Mouse (Mus musculus) lung, embryonic 14.5 days (tissue): ENCODE results near the gene Rapgef2. TPM values are rescaled to one million over a fixed set of nuclear protein-coding genes. Genes with fewer than 3 reads are reported as not detected.

Experiments used
- ATAC-seq: fragments of 200-750 bp; cut with Nextera tagmentation; 2 replicates; pipeline ENCODE4 v1.8.0; 2017; ENCODE audit warnings: mild to moderate bottlenecking, moderate TSS enrichment, moderate library complexity; ENCODE audit not compliant: insufficient read depth
- DNase-seq: peaks from one replicate; pipeline ENCODE4 v3.0.0-alpha.2; 2015
- H3K27ac ChIP-seq: fragments of 300-500 bp; sonication (generic); 2 replicates; pipeline ENCODE4 v1.5.1; 2014; ENCODE audit warnings: low read depth, mild to moderate bottlenecking, moderate library complexity
- H3K27me3 ChIP-seq: fragments of 300-500 bp; sonication (generic); 2 replicates; pipeline ENCODE4 v1.6.1; 2014; ENCODE audit warnings: low read length, control low read depth; ENCODE audit not compliant: insufficient read depth
- H3K36me3 ChIP-seq: fragments of 300-500 bp; sonication (generic); 2 replicates; pipeline ENCODE4 v1.6.1; 2014; ENCODE audit warnings: control low read depth; ENCODE audit not compliant: insufficient read depth
- H3K4me1 ChIP-seq: fragments of 300-500 bp; sonication (generic); 2 replicates; pipeline ENCODE4 v1.6.1; 2014; ENCODE audit warnings: antibody characterized with exemption, control low read depth; ENCODE audit not compliant: insufficient read depth
- H3K4me2 ChIP-seq: fragments of 300-500 bp; sonication (generic); 2 replicates; pipeline ENCODE4 v1.6.1; 2014; ENCODE audit warnings: mild to moderate bottlenecking
- H3K4me3 ChIP-seq: fragments of 300-500 bp; sonication (generic); 2 replicates; pipeline ENCODE4 v1.5.1; 2014; ENCODE audit warnings: low read depth, low read length
- H3K9ac ChIP-seq: fragments of 300-500 bp; sonication (generic); 2 replicates; pipeline ENCODE4 v1.6.1; 2014
- H3K9me3 ChIP-seq: fragments of 300-500 bp; sonication (generic); 2 replicates; pipeline ENCODE4 v1.6.1; 2016; ENCODE audit warnings: low read depth, low read length, control low read depth
- CTCF ChIP-seq: IDR thresholded peaks from 2 replicates; pipeline ENCODE4 v1.5.1; 2016; ENCODE audit warnings: antibody characterized with exemption, low read depth
- WGBS: fragments of 180-500 bp; shearing (Covaris S2); extraction: QIAGEN DNeasy Blood & Tissue Kit; methylation state at CpG from one replicate; pipeline ENCODE4 v1.1.7; 2014; 5-methylcytosine and 5-hydroxymethylcytosine counted together
- polyA plus RNA-seq: library from polyadenylated mRNA; unstranded; fragments of >200 nt; fragmentation: Nextera tagmentation; extraction: Ambion mirVana; gene quantifications from 2 replicates; pipeline ENCODE4 v1.2.1, GENCODE M21; 2014

Rapgef2 gene
- polyA plus RNA-seq, 1 experiment from 2014 or later = 10.1 TPM

DNA sequence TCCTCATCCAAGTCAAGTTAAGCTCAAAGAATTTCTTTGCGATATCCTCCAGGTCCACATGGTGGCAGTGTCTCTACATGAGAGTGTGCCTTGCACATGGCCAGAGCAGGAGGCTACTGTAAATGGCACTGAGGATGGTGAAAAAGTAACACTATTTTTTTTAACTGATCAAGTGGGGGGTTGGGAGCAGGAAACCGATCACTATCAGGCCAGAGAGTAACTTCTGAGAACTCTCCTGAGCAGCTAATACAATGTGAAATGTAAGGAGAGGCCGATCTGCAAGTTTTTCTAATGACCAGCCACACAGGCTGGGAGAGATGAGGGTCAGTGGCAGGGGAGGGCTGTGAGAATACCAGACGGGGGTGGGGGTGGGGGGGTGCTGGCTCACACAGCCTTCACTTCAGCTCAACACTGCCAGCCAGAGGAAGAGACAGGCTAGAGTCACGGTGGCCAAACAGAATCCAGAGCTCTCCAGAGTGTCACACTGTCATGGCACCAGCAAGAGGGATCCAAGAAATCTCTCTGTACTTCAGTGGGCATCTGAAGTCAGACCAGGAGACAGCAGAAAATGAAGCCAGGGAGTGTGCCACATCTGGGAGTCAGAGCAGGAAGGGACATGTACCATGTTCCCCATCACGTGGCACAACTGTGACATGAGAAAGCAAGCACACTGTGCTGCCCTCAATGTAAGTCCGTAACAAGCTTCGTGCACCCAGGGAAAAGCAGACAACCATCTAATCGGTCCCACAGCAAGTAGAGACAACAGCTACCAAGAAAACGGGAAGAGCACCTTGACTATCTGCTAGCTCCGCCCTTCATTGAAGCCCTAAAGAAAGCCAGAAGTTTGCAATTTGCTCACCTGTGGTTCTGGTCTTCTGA is 83.8 kb downstream of the Rapgef2 start:
- Histone ChIP-seq H3K4me1 (peaks cover 7% of the 10 kb centered on the region), H3K9me3 (no peaks in the 10 kb centered on the region), H3K4me3 (no peak overlapping the region), H3K27me3 (no peaks in the 10 kb centered on the region), H3K27ac (no peak overlapping the region), H3K4me2 (no peak overlapping the region), H3K36me3 (no peaks in the 10 kb centered on the region), H3K9ac (no peak overlapping the region)
- TF ChIP-seq CTCF = peak; percentile 90
- 33% methylated on average over 11 of the region's 11 CpGs for WGBS
- DNase-seq (peak; percentile 92), ATAC-seq (peak; percentile 70)

DNA sequence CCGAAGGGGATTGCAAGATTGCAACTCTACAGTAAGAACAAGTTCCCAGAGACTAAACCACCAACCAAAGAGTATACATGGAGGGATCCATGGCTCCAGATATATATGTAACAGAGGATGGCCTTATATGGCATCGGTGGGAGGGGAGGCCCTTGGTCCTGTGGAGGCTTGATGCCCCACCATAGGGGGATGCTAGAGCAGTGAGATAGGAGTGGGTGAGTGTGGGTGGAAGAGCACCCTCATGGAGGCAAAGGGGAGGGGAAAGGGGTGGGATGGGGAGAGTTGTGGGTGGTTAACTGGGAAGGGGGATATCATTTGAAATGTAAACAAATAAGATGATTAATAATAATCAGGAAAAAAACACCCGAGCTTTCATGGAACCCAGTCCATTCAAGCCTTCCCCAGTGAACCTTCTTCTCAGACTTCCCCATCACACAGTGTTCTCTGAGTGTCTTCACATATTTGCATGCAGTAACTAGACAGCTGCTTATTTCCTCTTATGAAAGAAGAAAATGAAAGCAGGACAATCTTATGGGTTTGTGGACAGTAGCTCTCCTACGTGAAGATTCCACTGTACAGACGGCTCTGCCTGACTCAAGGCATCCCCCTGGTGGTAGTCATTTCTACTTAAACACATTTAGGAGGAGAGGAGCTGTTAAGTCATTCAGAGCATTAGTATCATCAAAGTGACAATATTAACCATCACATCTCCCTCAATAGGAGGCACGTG is 89.4 kb downstream of the Rapgef2 start:
- ATAC-seq (peak; percentile 60; the same call in 1 of the 2 replicates), DNase-seq (peak; percentile 88)
- Histone ChIP-seq H3K4me1 (no peaks in the 10 kb centered on the region), H3K4me3 (no peak overlapping the region), H3K36me3 (no peaks in the 10 kb centered on the region), H3K27me3 (no peaks in the 10 kb centered on the region), H3K9me3 (no peaks in the 10 kb centered on the region), H3K9ac (no peak overlapping the region), H3K27ac (no peak overlapping the region), H3K4me2 (no peak overlapping the region)
- WGBS = 52% methylated on average over 6 of the region's 6 CpGs
- TF ChIP-seq CTCF = peak; percentile 87

DNA sequence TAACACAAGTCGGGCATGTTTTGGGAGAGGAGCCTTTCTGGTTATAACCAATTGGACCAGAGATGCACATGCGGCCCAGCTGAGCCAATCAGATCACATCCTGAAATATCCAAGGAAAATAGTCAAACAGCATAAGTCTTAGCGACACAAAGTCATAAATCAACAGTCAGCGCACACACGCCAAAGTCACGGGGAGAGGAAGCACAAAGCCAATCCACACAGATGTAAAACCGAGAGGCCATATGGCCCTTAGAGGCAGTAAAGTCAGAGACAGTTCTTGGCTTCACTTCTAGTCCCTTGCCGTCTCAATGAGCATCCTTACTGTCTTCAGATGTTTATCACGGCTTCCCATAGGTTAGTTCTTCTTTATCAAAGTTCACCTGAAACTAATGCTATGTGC is 91.0 kb downstream of the Rapgef2 start:
- TF ChIP-seq CTCF = no peak
- H3K27ac ChIP-seq = no peak overlapping the region
- no peak for ATAC-seq
- H3K4me2 ChIP-seq = no peak overlapping the region
- no peak overlapping the region for H3K9ac ChIP-seq
- no peaks in the 10 kb centered on the region for H3K36me3 ChIP-seq
- H3K4me1 ChIP-seq = no peaks in the 10 kb centered on the region
- DNase-seq = no peak
- H3K27me3 ChIP-seq = no peaks in the 10 kb centered on the region
- H3K4me3 ChIP-seq = no peak overlapping the region
- WGBS = 79% methylated on average over 9 of the region's 9 CpGs
- no peaks in the 10 kb centered on the region for H3K9me3 ChIP-seq

DNA sequence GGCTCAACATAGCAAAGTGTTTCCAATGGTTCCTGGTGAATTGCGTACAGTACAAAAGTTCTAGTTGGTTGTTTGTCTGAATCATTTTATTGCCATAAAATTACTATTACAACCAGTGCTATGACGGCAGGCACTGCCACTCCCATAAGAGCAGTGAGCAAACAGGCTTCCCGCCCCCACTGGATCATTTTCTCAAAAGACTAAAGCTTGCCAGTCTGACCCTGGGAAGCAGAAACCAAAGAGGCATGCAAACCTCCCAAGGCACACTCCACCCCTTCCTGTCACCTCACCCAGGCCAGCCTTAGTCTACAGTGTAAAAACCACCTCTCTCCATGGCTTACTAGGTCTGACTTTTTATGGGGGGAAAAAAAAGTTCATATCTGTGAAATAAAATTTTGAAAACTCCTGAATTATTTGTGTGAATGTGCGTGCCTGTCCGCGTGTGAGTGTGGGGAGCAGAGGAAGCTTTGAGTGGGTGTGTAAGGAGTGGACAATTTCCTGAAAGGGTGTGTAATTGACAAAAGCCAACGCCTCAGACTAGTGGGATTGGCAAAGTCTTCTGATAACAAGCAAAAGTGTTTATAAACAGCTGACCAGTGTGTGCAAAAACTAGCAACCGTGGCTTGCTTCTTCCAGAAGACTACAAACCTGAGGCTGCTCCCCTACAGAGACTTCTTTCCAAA is 92.1 kb downstream of the Rapgef2 start:
- H3K4me1 ChIP-seq = no peaks in the 10 kb centered on the region
- DNase-seq (no peak), ATAC-seq (no peak)
- H3K4me3 ChIP-seq = no peak overlapping the region
- H3K27ac ChIP-seq = no peak overlapping the region
- no peaks in the 10 kb centered on the region for H3K9me3 ChIP-seq
- no peak overlapping the region for H3K9ac ChIP-seq
- WGBS = 74% methylated on average over 8 of the region's 8 CpGs
- no peaks in the 10 kb centered on the region for H3K27me3 ChIP-seq
- no peaks in the 10 kb centered on the region for H3K36me3 ChIP-seq
- TF ChIP-seq CTCF = no peak
- no peak overlapping the region for H3K4me2 ChIP-seq

DNA sequence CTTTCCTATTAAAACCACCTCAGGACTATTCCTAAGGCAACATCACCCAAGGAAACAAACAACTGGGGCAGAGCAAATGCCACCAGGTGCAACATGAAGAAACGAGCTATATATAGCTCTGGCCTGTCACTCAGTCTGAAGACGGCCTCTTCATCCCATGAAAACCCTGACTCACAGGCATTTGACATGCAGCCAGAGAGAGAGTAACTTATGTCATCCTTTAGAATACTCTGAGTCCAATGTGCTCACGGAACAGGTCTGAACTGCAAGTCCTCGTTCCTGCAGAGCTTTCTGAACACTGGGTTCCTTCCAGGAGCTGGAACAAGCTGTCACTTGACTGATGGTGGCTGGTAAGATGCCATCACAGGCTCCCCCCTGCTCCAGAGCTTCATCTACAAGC is 93.3 kb downstream of the Rapgef2 start:
- WGBS = 47% methylated on average over 4 of the region's 4 CpGs
- H3K4me2 ChIP-seq = no peak overlapping the region
- H3K9ac ChIP-seq = no peak overlapping the region

GRCm38 (mm10) chr3:79191981-79192380 is 94.3 kb downstream of the Rapgef2 start:
- H3K27me3 ChIP-seq = no peaks in the 10 kb centered on the region
- H3K36me3 ChIP-seq = no peaks in the 10 kb centered on the region
- no peak overlapping the region for H3K4me3 ChIP-seq
- no peak overlapping the region for H3K27ac ChIP-seq
- ATAC-seq (no peak), DNase-seq (no peak)
- no peak for TF ChIP-seq CTCF
- H3K9me3 ChIP-seq = no peaks in the 10 kb centered on the region
- WGBS = 75% methylated on average over 9 of the region's 9 CpGs
- no peaks in the 10 kb centered on the region for H3K4me1 ChIP-seq
- no peak overlapping the region for H3K9ac ChIP-seq
- no peak overlapping the region for H3K4me2 ChIP-seq

More for the DNA sequence above, 93.3 kb downstream of the Rapgef2 start:
- H3K4me3 ChIP-seq = no peak overlapping the region
- H3K4me1 ChIP-seq = no peaks in the 10 kb centered on the region
- no peaks in the 10 kb centered on the region for H3K27me3 ChIP-seq
- TF ChIP-seq CTCF = no peak
- no peak overlapping the region for H3K27ac ChIP-seq
- H3K9me3 ChIP-seq = no peaks in the 10 kb centered on the region
- DNase-seq (no peak), ATAC-seq (no peak)
- no peaks in the 10 kb centered on the region for H3K36me3 ChIP-seq

DNA sequence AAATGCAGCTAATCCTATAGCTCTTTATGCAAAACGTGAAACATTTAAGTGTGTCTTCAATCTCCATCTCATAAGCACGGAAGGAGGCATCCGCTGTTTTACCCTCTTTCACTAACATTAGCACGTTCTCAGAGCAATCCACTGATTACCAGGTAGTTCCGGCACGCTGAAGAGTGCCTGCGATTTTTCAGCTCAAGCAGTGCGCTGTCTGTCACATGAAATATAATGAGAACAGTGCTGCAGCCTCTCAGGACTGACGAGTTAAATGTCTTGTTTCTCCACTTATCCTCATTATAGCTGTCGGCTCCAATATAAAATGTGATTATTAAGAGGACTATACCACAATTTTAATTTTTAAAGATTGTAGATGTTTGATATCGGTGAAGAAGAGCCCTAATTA is 94.8 kb downstream of the Rapgef2 start:
- no peak for TF ChIP-seq CTCF

More for the DNA sequence above, 94.8 kb downstream of the Rapgef2 start:
- Histone ChIP-seq H3K27me3 (no peaks in the 10 kb centered on the region), H3K4me1 (no peaks in the 10 kb centered on the region), H3K9me3 (no peaks in the 10 kb centered on the region), H3K4me3 (no peak overlapping the region), H3K4me2 (no peak overlapping the region), H3K36me3 (no peaks in the 10 kb centered on the region), H3K9ac (no peak overlapping the region), H3K27ac (no peak overlapping the region)
- no peak for DNase-seq
- WGBS = 83% methylated on average over 11 of the region's 11 CpGs
- ATAC-seq = no peak
